Mouse (Mus musculus) cerebellum, postnatal 4 days (tissue): ENCODE measurements around the gene Arid2.

Experiments used
- DNase-seq, 2 experiments: peaks; one replicate each; pipeline ENCODE4 v3.0.0; 2022; ENCODE audit warnings: low spot score in 2 of 2, mixed read lengths in 1 of 2

Gene Arid2

DNA sequence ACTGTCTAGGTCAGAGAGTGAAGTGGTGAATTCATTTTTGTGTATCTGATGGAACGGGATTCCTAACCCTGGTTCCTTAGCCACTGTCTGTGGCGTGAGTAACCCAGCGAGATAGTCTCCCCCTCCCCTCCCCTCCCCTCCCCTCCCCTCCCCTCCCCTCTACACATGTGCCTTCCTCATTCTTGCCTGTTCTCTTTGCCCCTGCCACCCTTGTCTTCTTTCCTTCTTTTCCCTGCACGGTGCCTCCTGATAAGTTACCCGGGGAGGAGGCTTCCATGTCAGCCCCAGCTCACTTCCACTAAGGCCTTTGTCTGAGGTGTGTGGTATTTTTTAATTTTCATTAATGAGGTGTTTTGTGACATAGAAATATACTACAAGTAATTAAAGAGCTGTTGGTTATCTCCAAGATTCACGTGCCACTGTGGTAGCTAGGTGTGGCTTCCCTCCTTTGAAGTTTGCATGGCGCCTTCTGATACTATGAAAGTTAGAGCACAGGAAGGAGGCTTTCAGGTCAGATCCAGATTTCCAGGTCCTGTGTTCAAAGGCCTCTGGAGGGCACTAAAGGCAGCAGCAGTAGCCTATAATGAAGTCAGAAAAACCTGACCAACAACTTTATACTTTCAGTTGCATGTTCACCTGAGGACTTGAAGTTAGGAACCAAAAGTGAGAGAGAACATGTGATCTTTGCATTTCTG, 57.4 kb downstream of the Arid2 start:
- no peak for DNase-seq

DNA sequence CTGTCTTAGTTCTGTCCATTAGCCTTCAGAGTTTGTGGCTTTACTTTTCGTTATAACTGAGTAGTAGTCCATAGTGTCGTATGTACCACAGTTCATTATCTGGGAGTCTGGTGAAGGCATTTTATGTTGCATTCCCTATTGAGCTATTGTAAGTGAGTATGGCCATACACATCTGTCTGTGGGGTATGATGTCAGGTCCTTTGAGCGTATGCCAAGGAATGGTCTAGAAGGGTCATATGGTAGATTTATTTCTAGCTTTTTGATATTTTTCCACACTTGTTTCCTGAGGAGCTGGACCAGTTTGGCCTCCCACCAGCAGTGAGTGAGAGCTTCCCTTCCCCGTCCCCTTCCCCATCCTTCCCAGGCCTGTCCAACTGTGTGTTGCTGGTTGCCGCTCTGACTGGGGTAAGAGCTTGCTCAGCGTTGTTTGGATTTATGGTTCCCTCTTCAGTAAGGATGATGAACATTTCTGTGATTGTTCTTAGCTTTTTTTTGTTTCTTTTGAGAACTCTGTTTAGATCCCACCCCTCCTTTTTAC, 58.1 kb downstream of the Arid2 start:
- no peak for DNase-seq

DNA sequence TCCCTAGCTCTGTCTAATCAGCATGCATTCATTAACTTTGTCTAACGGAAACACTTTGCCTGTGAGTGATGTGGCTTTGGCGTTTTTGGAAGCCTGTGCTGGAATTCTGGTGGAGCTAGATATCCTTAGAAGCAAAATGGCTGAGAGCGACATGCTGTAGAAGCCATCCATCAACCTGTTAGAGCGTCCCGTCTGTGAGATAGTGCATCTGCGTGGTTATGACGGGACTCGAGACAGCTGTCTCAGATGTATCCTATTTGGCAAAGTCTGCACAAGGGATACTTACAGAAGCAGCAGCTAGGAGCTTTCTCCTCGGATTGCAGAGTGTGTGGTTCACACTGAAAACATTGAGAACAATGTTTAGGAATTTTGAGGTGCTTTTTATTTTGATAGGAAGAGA, 64.1 kb downstream of the Arid2 start:
- no peak for DNase-seq

DNA sequence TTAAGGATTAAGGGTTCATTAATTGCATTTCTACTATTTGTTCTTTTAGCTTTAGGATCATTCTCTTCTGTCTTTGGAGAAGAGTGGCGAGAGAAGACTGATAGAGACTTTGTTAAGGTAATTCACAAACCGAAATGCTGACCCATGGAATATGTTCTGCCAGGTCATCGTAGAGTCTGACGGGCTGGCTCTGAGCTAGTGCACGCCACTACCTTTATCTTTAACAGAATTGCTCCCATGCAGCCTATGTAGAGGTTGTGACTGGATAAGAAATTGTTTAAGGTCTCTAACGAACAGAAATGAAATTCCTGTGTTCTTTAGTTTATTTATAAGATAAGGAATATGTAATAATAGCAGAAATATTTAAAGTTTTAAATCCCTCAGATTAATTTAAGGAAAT, 71.6 kb downstream of the Arid2 start:
- DNase-seq, result no peak

DNA sequence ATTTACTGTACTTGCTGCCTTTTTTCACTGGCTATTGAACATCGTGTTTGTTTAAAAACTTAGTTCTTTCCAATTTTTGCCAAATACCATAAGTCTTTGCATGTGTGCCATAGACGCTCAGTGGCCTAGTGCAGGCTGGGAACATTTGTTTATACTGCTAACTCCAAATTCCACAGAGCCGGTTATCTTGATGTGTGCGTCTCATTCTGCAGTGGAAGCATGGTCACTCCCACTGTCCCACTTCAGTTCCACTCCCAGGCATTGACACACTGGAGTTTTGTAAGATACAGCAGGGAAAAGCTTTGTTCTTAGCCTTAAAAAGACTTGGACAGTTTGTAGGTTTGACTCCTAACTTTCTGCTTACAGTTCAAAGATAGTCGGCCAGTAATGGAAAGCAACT, 73.3 kb downstream of the Arid2 start:
- DNase-seq, result no peak

DNA sequence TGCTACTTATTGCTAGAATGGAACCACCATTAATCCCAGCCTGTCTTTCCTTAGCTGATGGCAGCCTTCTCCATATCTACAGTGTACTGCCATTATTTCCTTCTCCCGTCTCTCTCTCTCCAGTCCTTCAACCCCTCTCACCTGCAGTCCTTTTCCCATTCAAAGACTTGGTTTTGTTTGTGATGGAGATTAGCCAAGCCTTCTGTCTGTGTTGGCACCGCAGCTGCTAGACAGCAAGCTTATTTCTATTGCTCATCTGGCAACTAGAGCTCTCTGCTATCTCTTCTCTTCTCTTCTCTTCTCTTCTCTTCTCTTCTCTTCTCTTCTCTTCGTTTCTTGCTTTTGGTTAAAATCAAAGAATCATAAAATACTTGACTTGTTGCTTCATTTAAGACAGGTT, 78.0 kb downstream of the Arid2 start:
- no peak for DNase-seq

DNA sequence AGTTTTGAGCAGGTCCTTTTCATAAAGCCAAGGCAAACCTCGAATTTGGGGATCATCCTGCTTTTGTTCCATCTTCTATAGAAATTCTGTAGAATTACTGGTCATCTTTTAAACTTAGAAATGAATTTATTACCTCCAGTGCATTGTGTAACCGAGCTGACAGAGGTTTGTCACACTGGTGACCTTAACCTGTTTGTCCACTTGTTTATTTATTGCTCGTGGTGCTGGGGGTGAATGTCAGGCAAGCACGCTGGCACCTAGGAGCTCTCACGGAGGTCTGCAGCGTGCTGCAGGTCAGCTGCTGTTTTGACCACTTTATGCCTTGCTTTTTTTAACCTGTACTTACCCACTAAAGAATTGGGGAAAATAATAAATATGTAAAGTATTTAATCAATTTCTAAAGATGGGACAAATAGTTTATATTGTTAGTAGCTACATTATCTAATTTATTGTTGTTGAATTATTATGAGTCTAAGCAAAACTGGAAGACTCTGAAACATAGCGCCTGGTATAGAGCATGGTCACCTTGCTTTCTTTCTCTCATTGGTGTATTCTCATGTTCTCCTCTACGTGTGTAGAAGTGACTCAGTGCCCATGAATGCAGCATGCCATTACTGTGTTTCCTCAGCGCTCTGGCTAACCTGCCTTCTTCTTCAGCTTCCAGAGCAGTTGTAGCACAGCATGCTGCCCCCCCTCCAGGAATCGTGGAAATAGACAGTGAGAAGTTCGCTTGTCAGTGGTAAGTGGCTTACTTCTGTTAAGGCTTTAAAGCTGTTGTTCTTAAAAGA, 79.1 kb downstream of the Arid2 start:
- no peak for DNase-seq

DNA sequence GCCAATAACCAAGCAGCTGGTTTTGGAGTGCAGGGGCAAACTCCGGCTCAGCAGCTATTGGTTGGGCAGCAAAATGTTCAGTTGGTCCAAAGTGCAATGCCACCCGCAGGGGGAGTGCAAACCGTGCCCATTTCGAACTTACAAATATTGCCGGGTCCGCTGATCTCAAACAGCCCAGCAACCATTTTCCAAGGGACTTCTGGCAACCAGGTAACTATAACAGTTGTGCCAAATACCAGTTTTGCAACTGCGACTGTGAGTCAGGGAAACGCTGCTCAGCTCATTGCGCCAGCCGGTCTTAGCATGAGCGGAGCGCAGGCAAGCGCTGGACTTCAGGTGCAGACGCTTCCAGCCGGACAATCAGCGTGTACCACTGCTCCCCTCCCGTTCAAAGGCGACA, 84.0 kb downstream of the Arid2 start:
- DNase-seq, result no peak

DNA sequence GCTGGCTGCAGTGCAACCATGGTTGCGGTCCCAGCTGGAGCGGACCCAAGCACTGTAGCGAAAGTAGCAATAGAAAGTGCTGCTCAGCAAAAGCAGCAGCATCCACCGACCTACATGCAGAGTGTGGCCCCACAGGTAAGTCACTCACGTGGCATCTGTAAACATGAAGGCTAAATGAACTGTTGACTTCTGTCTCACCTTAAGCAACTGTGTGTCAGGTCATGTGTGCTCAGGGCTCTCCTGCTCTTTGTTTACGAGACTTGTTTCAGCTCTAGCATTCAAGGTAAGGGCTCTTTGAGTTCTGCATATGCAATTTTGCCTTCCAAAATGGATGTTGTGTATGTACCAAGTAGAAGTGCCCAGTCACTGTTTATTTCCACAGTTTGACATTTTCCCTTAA, 85.3 kb downstream of the Arid2 start:
- no peak for DNase-seq

DNA sequence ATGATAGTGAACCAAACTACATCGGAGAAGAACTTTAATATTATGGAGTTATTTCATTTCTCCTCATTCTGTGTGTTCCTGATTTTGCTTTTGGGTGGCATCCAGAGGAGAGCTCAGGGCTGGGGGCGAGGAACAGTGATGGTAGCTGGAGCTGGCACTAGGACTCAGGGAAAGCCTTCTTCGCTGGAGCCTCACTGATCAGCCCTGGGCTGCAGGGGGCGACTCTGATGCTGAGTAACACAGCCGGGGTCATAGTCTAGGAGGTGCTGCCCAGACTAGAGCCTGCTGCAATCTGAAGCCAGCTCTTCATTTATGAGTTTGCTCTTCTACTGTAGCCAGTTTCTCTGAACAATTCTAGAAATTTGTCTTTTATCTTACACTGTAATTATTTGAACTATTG, 85.8 kb downstream of the Arid2 start:
- no peak for DNase-seq

DNA sequence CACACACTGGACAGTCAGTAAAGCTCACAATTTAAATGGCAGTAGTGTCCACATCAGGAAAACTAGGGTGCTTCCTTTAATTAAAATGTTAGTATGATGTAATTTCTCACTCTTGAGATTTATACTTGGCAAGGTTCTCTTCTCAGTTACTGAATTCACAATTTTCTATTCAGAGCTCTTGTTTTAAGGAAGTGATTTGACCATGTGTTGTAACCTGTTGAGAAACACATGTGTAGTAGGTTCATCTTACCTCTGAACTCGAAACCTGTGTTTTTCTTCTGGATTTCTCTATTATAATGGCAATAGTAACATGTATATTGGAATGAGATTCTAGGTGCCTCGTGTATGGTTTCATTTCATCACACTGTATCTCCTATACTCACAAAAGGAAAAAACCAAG, 88.9 kb downstream of the Arid2 start:
- no peak for DNase-seq

DNA sequence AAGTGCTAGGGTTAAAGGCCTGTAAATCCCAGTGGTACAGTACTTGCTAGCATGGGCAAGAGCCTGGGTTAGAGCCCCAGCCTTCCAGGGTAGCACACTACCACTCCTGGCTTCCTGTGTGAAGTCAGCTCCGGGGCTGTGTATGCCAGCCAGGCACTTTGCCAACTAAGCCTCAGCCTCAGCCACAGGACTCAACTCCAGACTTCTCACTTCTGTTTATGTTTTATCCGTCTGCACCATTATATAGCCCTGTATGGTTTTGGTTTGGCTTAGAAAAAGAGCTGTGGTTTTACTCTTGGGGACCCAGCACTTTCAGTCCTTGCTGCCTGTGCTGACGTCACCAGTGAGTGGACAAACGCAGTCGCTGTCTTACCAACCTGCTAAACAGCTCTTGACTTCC, 89.9 kb downstream of the Arid2 start:
- DNase-seq, result peak in 1 of 2 experiments; percentile 18

DNA sequence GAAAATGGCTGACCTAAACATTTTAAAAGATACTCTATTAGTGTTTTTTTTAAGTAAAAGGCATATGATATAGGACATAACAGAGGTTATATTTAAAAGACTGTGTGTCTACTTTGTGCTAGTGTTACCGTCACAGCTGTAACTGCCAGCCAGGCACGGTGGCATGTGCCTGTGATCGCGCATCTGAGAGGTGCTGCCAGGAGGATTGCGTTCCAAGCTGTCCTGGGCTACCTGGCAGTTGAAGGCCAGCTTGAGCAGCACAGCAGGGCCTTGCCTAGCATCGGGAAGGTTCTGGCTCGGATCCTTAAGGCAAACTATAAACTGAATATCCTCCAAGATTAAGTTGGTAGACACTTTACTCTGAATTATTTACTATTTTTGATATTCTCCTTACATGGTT, 90.4 kb downstream of the Arid2 start:
- DNase-seq, result no peak

DNA sequence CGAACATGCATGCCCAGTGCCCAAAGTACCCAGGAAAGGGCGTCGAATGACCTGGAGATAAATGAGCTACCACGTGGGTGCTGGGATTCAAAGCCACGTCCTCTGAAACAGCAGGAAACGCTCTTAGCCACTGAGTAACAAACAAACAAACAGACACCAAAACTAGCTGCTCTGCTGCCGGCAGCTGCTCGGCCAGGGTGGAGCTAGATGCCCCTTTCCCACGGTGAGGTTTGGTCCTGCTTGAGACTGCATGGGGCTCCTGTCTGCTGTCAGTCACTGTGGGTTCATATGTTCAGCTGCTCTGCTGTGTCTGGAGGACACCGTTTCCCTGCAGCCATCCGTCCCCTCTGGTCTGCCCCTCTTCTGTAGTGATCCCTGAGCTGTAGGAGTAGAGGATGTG, 94.9 kb downstream of the Arid2 start:
- DNase-seq, result no peak

DNA sequence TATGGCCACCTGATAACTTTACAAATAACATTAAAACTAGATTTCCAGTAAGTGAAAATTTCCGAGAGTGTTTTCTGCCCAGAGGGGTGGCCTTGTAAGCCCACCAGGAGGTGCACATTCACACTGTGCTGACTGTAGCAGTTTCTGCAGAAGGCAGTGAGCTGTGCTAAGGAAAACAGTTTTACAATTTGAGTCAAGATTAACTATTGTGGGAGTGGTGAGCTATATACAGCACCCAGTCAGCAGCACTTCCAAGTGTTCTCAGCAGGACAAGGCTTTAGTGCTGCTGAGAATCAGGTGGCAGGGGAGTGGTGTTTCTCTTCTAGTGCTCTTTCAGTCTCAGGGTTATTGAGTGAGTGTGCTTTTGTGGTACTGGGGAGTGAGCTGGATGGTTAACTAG, 101.2 kb downstream of the Arid2 start:
- DNase-seq, result no peak

DNA sequence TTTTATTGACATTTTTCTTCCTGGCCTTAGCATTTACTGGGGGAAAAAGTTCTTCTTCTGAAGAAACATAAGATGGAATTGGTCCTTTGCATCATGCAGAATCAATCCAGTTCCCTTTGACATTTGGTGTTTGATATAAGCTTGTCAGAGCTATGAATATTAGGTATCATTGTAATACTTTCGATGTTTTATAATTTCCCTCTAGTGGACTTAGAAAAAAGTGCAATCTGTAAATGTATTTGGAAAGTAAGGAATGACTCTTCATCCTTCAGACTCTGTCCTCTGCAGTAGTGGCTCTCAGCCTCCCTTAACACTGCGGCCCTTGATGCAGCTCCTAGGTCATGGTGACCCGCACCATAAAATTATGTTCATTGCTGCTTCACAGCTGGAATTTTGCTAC, 105.6 kb downstream of the Arid2 start:
- DNase-seq, result no peak

DNA sequence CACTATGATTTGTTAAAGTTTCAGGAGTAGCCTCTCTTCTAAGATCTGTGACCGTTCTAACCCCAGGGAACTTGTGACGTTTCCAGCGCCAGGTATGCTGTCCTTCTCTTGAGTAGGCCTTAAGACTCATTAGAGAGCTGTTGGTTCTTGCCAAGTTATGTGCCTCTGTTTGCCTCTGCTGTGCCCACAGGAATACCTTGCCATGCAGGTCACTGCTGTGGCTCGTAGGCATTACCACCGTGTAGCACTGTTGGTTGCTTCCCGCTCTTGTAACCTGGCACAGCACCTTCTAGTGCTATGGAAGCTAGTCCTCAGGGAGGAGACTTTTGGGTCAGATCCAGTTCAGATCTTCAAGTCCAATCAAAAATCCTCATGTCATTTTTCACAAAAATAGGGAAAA, 107.8 kb downstream of the Arid2 start:
- DNase-seq, result no peak

DNA sequence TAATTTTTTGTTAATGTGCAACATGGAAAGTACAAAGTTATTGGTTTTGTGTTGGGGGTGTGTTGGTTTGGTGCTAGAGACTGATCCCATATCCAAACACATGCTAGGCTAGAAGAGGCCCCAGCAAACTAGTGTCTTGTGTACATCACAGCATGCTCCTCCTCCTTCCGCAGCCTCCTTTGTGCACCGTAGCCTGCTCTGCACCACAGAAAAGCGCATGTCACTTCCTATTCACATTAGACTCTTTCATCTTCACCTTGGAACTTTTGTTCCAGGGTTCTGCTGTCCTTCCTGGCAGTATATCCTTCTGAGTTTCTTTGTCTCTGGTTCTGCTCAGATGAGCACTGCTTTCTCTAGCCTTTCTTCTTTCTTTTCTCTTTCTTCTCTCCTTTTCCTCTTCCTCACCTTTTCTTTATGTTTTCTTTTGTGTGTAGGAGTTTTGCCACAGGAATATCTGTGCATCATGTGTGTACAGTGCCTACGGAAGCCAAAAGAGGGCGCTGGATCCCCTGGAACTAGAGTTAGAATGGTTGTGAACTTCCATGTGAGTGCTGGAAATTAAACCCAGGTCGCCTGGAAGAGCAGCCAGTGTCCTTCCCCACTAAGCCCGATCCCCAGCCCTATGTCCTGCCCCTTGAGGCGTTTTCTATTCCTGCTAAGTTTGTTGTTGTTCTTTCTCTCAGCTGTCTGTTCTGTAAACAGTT, 109.5 kb downstream of the Arid2 start:
- no peak for DNase-seq

DNA sequence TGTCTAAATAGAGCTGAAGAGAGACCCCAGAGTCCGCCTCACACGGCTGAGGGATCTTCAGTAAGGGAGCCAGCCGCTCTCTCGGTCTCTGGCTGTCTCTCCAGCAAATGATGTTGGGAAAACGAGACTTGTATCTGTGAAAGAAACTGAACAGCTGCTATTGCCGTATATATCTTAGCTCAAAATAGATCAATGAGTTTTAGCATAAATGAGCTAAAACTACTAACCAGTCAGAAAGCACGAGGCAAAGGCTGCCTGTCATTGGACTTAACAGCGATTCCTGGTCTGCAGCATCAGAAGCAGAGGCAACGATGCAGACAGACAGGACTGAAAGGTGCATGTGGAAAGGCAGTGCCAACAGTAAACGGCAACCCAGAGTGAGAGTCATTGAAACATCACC, 111.0 kb downstream of the Arid2 start:
- DNase-seq, result no peak

DNA sequence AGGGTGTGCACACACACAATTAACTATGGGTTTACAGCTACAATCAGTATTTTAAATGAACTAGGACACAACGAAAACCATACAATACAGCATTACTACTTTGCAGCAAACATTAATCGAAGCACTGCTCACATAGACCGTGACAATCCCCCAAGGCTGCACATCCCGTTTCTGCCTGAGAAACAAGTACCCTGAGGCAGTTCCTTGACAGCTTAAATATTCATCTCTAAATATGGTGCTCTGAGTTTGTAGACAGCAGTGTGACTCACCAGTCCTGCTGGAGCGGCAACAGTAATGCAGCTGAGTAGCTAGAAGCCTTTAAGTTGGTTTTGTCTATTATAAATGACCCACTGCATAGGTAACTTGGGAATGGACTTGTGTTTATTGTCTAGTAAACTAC, 118.2 kb downstream of the Arid2 start:
- DNase-seq, result no peak

DNA sequence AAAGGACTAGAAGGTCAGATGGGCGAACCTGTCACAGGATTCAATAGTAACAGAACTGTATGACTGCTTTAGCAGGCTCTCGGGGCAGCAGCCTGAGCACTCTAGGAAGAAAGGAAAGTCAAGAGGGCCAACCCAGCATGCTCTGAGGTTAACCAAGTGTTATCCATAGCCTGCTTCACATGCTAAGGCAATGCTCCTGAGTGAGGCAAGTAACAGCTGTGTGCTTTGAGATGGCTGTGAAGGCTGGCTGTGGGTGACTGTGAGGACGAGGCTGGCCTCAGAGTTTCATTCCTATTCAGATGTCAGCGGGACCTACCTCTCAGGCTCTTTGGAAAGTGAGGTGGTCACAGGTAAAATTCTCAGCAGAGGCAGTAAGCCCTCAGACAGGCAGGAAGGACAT, 118.9 kb downstream of the Arid2 start:
- no peak for DNase-seq

DNA sequence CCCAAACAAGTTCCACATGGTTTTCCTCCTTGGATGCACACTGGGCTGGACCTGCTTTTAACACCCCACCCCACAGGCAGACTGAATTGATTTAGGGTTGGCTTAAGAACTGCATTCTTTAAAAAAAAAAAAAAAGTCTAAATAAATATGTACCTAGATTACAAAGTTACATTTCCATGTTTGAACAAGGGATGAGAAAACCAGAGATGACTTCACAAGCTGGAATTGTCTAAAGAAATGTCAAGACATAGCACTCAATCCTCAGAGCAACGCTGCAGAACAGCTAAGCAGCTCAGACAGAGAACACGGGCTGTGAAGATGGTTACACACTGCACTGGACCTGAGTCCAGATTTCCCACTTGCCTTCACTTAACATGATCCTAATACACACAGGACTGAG, 119.8 kb downstream of the Arid2 start:
- DNase-seq, result no peak

DNA sequence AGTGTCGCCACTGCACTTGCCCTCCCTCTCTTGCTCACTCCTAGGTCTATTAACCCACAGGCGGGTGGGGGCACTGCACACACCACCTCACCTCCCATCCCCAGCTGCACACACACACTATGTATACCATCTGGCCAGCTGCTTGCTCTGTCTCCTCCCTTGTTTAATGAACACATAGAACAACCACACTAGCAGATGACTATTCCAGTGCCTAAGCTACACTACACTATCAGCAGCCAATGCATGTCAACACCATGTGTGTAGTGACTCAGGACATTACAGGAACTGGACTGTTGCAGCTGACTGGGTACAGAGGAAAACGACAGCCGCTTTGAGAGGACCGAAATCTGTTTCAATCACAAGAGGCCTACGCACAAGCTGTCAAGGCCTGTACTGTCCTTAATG, 121.4 kb downstream of the Arid2 start:
- DNase-seq, result no peak
